28 mouse cellular contexts compared by ENCODE assay signal in genomic region chr11:65537046-65537630, GRCm38 (mm10).
DNase-seq lines count a peak whose midpoint lies in the region; ATAC-seq and TF ChIP-seq lines count a peak whose summit lies in the region.
"Had no signal": no experiment of that assay in that cellular context is flagged by ENCODE, and none has a peak within 500 bp of the region (broad histone marks: within the 10 kb centered on the region; RNA-seq: fewer than 3 reads in every experiment).

No protein-coding gene starts in this region.

- no peak for TF ChIP-seq CTCF in lung, postnatal 0 days (IDR thresholded peaks at IDR 0.05)

- peak; percentile 70 for DNase-seq in heart, adult 11 months
- no peak for DNase-seq in heart, adult 8-10 months (ENCODE audit: low spot score)
- no peak for DNase-seq in lung, postnatal 0 days (ENCODE audit: low spot score)
- peak; percentile 3 for DNase-seq in brain, adult 2 months (ENCODE audit: low read depth, low spot score)
- DNase-seq in spleen, postnatal 4 days (ENCODE audit: low spot score in 2 of 2): no peak
- DNase-seq: adrenal gland, postnatal 25 days; cerebellum, adult 8-10 months; cerebellum, postnatal 25 days; heart, postnatal 14 days; kidney, adult 11 months; kidney, postnatal 25 days; liver, postnatal 0 days; right cerebral cortex, postnatal 25 days; thymus, postnatal 14 days had no signal

- H3K4me2 ChIP-seq in lung, embryonic 15.5 days: no peak overlapping the region
- H3K4me2 ChIP-seq in lung, postnatal 0 days (replicated peaks; ENCODE audit: low read depth, low read length): no peak overlapping the region
- H3K4me2 ChIP-seq in stomach, embryonic 14.5 days (replicated peaks; ENCODE audit: low read depth, low read length): no peak overlapping the region
- H3K4me2 ChIP-seq in liver, embryonic 12.5 days: no peak overlapping the region
- H3K4me2 ChIP-seq: embryonic facial prominence, embryonic 15.5 days; forebrain, embryonic 12.5 days; hindbrain, embryonic 15.5 days; limb, embryonic 13.5 days; liver, embryonic 11.5 days; midbrain, embryonic 11.5 days had no signal

- ATAC-seq in lung, embryonic 15.5 days (ENCODE audit: borderline replicate concordance, extremely low read depth, low FRiP score, low TSS enrichment): no peak
- ATAC-seq in lung, postnatal 0 days: no peak
- no peak for ATAC-seq in stomach, embryonic 14.5 days (ENCODE audit: insufficient number of reproducible peaks, insufficient read depth, low FRiP score, low read depth)
- no peak for ATAC-seq in liver, embryonic 12.5 days
- ATAC-seq: inflammation-experienced regulatory T-cells, adult 6 months; liver, postnatal 0 days; midbrain, embryonic 16.5 days; Patski had no signal

- H3K9ac ChIP-seq in lung, embryonic 15.5 days: no peak overlapping the region
- H3K9ac ChIP-seq in lung, postnatal 0 days (replicated peaks; ENCODE audit: low read depth): no peak overlapping the region
- H3K9ac ChIP-seq in stomach, embryonic 14.5 days (replicated peaks; ENCODE audit: low read depth, low read length): no peak overlapping the region
- no peak overlapping the region for H3K9ac ChIP-seq in liver, embryonic 12.5 days
- H3K9ac ChIP-seq: embryonic facial prominence, embryonic 15.5 days; forebrain, embryonic 12.5 days; hindbrain, embryonic 15.5 days; limb, embryonic 13.5 days; liver, postnatal 0 days had no signal

- H3K27me3 ChIP-seq in lung, embryonic 15.5 days: no peaks in the 10 kb centered on the region
- H3K27me3 ChIP-seq in lung, postnatal 0 days (replicated peaks; ENCODE audit: insufficient read depth, low read length): no peaks in the 10 kb centered on the region
- no peaks in the 10 kb centered on the region for H3K27me3 ChIP-seq in stomach, embryonic 14.5 days (ENCODE audit: control insufficient read depth, insufficient read depth, low read length)
- no peaks in the 10 kb centered on the region for H3K27me3 ChIP-seq in liver, embryonic 12.5 days (replicated peaks)
- H3K27me3 ChIP-seq: embryonic facial prominence, embryonic 15.5 days; forebrain, embryonic 12.5 days; hindbrain, embryonic 15.5 days; limb, embryonic 13.5 days; Patski had no signal

- WGBS in lung, embryonic 15.5 days: 60% methylated on average over 16 of the region's 16 CpGs
- 70% methylated on average over 16 of the region's 16 CpGs for WGBS in lung, postnatal 0 days
- WGBS in stomach, embryonic 14.5 days: 69% methylated on average over 16 of the region's 16 CpGs
- 77% methylated on average over 16 of the region's 16 CpGs for WGBS in liver, embryonic 12.5 days (ENCODE audit: insufficient replicate concordance)

- H3K36me3 ChIP-seq in lung, embryonic 15.5 days: no peaks in the 10 kb centered on the region
- no peaks in the 10 kb centered on the region for H3K36me3 ChIP-seq in lung, postnatal 0 days (ENCODE audit: insufficient read depth, low read length)
- H3K36me3 ChIP-seq in stomach, embryonic 14.5 days (ENCODE audit: control insufficient read depth, insufficient read depth, low read length): no peaks in the 10 kb centered on the region
- no peaks in the 10 kb centered on the region for H3K36me3 ChIP-seq in liver, embryonic 12.5 days
- H3K36me3 ChIP-seq: embryonic facial prominence, embryonic 10.5 days; embryonic facial prominence, embryonic 15.5 days; forebrain, embryonic 12.5 days; hindbrain, embryonic 10.5 days; hindbrain, embryonic 15.5 days; limb, embryonic 13.5 days had no signal

- TF ChIP-seq EP300 in lung, postnatal 0 days (IDR thresholded peaks at IDR 0.05): no peak

- H3K4me3 ChIP-seq in lung, embryonic 15.5 days: no peak overlapping the region
- no peak overlapping the region for H3K4me3 ChIP-seq in lung, postnatal 0 days (ENCODE audit: low read depth, low read length)
- H3K4me3 ChIP-seq in stomach, embryonic 14.5 days (ENCODE audit: low read depth, low read length): no peak overlapping the region
- H3K4me3 ChIP-seq in liver, embryonic 12.5 days: no peak overlapping the region
- H3K4me3 ChIP-seq: embryonic facial prominence, embryonic 10.5 days; embryonic facial prominence, embryonic 15.5 days; forebrain, embryonic 12.5 days; hindbrain, embryonic 10.5 days; hindbrain, embryonic 15.5 days; limb, embryonic 13.5 days had no signal

- H3K27ac ChIP-seq in lung, embryonic 15.5 days: peak overlapping the region; percentile 41
- no peak overlapping the region for H3K27ac ChIP-seq in lung, postnatal 0 days (ENCODE audit: low read length)
- peak overlapping the region; percentile 22 for H3K27ac ChIP-seq in stomach, embryonic 14.5 days (ENCODE audit: low read length)
- H3K27ac ChIP-seq in liver, embryonic 12.5 days: no peak overlapping the region
- H3K27ac ChIP-seq: embryonic facial prominence, embryonic 10.5 days; embryonic facial prominence, embryonic 15.5 days; forebrain, embryonic 12.5 days; hindbrain, embryonic 10.5 days; hindbrain, embryonic 15.5 days; limb, embryonic 13.5 days had no signal

- 0 out of 2 replicates have a peak, but pooled peaks cover 6% of the 10 kb centered on the region for H3K4me1 ChIP-seq in lung, embryonic 15.5 days
- H3K4me1 ChIP-seq in lung, postnatal 0 days (ENCODE audit: insufficient read depth, low read depth, low read length): no peaks in the 10 kb centered on the region
- peaks cover 11% of the 10 kb centered on the region; the same call in 1 of the 2 replicates for H3K4me1 ChIP-seq in stomach, embryonic 14.5 days (ENCODE audit: control insufficient read depth, insufficient read depth, low read length)
- no peaks in the 10 kb centered on the region for H3K4me1 ChIP-seq in liver, embryonic 12.5 days
- H3K4me1 ChIP-seq: embryonic facial prominence, embryonic 10.5 days; embryonic facial prominence, embryonic 15.5 days; forebrain, embryonic 12.5 days; hindbrain, embryonic 10.5 days; hindbrain, embryonic 15.5 days; limb, embryonic 13.5 days had no signal

- H3K9me3 ChIP-seq in lung, embryonic 15.5 days: no peaks in the 10 kb centered on the region
- H3K9me3 ChIP-seq in lung, postnatal 0 days (ENCODE audit: low read length): no peaks in the 10 kb centered on the region
- H3K9me3 ChIP-seq in stomach, embryonic 14.5 days (ENCODE audit: control insufficient read depth, low read depth, low read length): no peaks in the 10 kb centered on the region
- no peaks in the 10 kb centered on the region for H3K9me3 ChIP-seq in liver, embryonic 12.5 days (replicated peaks)
- H3K9me3 ChIP-seq: embryonic facial prominence, embryonic 10.5 days; embryonic facial prominence, embryonic 15.5 days; forebrain, embryonic 12.5 days; hindbrain, embryonic 10.5 days; hindbrain, embryonic 15.5 days; limb, embryonic 13.5 days had no signal

Comparison
In these comparisons a context has a peak if more than half of its experiments do, and no peak if none do; other contexts are left out.
1. DNase-seq: peak in heart, adult 11 months (single experiment) and brain, adult 2 months (single experiment); none in heart, adult 8-10 months (single experiment), lung, postnatal 0 days (single experiment) and spleen, postnatal 4 days (0 of 2).
2. H3K27ac ChIP-seq: peak in lung, embryonic 15.5 days (single experiment) and stomach, embryonic 14.5 days (single experiment); none in lung, postnatal 0 days (single experiment) and liver, embryonic 12.5 days (single experiment).